ENCODE assay signal across 12 mouse cellular contexts in genomic region chr7:143438965-143439364, GRCm38 (mm10). TPM values are rescaled to one million over a fixed set of nuclear protein-coding genes. Genes with fewer than 3 reads are reported as not detected.
DNase-seq lines count a peak whose midpoint lies in the region; ATAC-seq lines count a peak whose summit lies in the region.
"Had no signal": no experiment of that assay in that cellular context is flagged by ENCODE, and none has a peak within 500 bp of the region (broad histone marks: within the 10 kb centered on the region; RNA-seq: fewer than 3 reads in every experiment).

No protein-coding gene starts in this region.

- no peaks in the 10 kb centered on the region for H3K9me3 ChIP-seq in hindbrain, embryonic 10.5 days
- no peaks in the 10 kb centered on the region for H3K9me3 ChIP-seq in hindbrain, embryonic 16.5 days (ENCODE audit: control insufficient read depth, low read length)
- no peaks in the 10 kb centered on the region for H3K9me3 ChIP-seq in embryonic facial prominence, embryonic 10.5 days
- no peaks in the 10 kb centered on the region for H3K9me3 ChIP-seq in forebrain, embryonic 16.5 days (ENCODE audit: control insufficient read depth, low read length)
- no peaks in the 10 kb centered on the region for H3K9me3 ChIP-seq in midbrain, embryonic 14.5 days (ENCODE audit: control insufficient read depth, low read length)

- ATAC-seq in hindbrain, embryonic 16.5 days = no peak
- no peak for ATAC-seq in forebrain, embryonic 16.5 days
- no peak for ATAC-seq in midbrain, embryonic 14.5 days (ENCODE audit: low FRiP score, low TSS enrichment)
- ATAC-seq in monocyte, adult 5-6 weeks (replicated peaks; ENCODE audit: insufficient number of reproducible peaks, low FRiP score, low TSS enrichment, poor library complexity, severe bottlenecking) = no peak

- 81% methylated on average over 1 of the region's 1 CpGs for WGBS in hindbrain, embryonic 10.5 days
- WGBS in hindbrain, embryonic 16.5 days = 67% methylated on average over 1 of the region's 1 CpGs
- WGBS in embryonic facial prominence, embryonic 10.5 days = 53% methylated on average over 1 of the region's 1 CpGs
- WGBS in forebrain, embryonic 16.5 days = 69% methylated on average over 1 of the region's 1 CpGs
- WGBS in midbrain, embryonic 14.5 days = 62% methylated on average over 1 of the region's 1 CpGs

- H3K4me2 ChIP-seq in hindbrain, embryonic 16.5 days (ENCODE audit: low read length) = no peak overlapping the region
- H3K4me2 ChIP-seq in forebrain, embryonic 16.5 days (ENCODE audit: low read length) = peak overlapping the region; percentile 78
- H3K4me2 ChIP-seq in midbrain, embryonic 14.5 days (ENCODE audit: low read length) = peak overlapping the region; percentile 86

- peaks cover 65% of the 10 kb centered on the region for H3K4me1 ChIP-seq in hindbrain, embryonic 10.5 days (replicated peaks)
- peaks cover 12% of the 10 kb centered on the region for H3K4me1 ChIP-seq in hindbrain, embryonic 16.5 days (ENCODE audit: control insufficient read depth, insufficient read depth, low read depth, low read length)
- peaks cover 40% of the 10 kb centered on the region for H3K4me1 ChIP-seq in embryonic facial prominence, embryonic 10.5 days
- H3K4me1 ChIP-seq in forebrain, embryonic 16.5 days (replicated peaks; ENCODE audit: control insufficient read depth, insufficient read depth, low read length) = peaks cover 17% of the 10 kb centered on the region
- peaks cover 20% of the 10 kb centered on the region for H3K4me1 ChIP-seq in midbrain, embryonic 14.5 days (ENCODE audit: control insufficient read depth, insufficient read depth, low read length)

- H3K27ac ChIP-seq in hindbrain, embryonic 10.5 days = peak overlapping the region; percentile 94; the same call in 1 of the 2 replicates
- no peak overlapping the region for H3K27ac ChIP-seq in hindbrain, embryonic 16.5 days (ENCODE audit: low read depth, low read length)
- no peak overlapping the region for H3K27ac ChIP-seq in embryonic facial prominence, embryonic 10.5 days (replicated peaks)
- H3K27ac ChIP-seq in forebrain, embryonic 16.5 days (ENCODE audit: low read length) = no peak overlapping the region
- no peak overlapping the region for H3K27ac ChIP-seq in midbrain, embryonic 14.5 days (replicated peaks; ENCODE audit: low read depth, low read length)

- H3K9ac ChIP-seq in hindbrain, embryonic 16.5 days (ENCODE audit: low read depth, low read length) = no peak overlapping the region
- H3K9ac ChIP-seq in forebrain, embryonic 16.5 days (replicated peaks; ENCODE audit: low read depth, low read length) = no peak overlapping the region
- peak overlapping the region; percentile 77; the same call in 1 of the 2 replicates for H3K9ac ChIP-seq in midbrain, embryonic 14.5 days (replicated peaks; ENCODE audit: low read length)

- H3K36me3 ChIP-seq in hindbrain, embryonic 10.5 days = no peaks in the 10 kb centered on the region
- H3K36me3 ChIP-seq in hindbrain, embryonic 16.5 days (ENCODE audit: control insufficient read depth, insufficient read depth, low read length) = no peaks in the 10 kb centered on the region
- no peaks in the 10 kb centered on the region for H3K36me3 ChIP-seq in embryonic facial prominence, embryonic 10.5 days (replicated peaks)
- H3K36me3 ChIP-seq in forebrain, embryonic 16.5 days (ENCODE audit: control insufficient read depth, insufficient read depth) = no peaks in the 10 kb centered on the region
- no peaks in the 10 kb centered on the region for H3K36me3 ChIP-seq in midbrain, embryonic 14.5 days (ENCODE audit: control insufficient read depth, insufficient read depth, low read length)

- peak overlapping the region; percentile 57 for H3K4me3 ChIP-seq in hindbrain, embryonic 10.5 days
- no peak overlapping the region for H3K4me3 ChIP-seq in hindbrain, embryonic 16.5 days (ENCODE audit: low read length)
- peak overlapping the region; percentile 18; the same call in 1 of the 2 replicates for H3K4me3 ChIP-seq in embryonic facial prominence, embryonic 10.5 days
- H3K4me3 ChIP-seq in forebrain, embryonic 16.5 days (replicated peaks; ENCODE audit: low read length) = no peak overlapping the region
- H3K4me3 ChIP-seq in midbrain, embryonic 14.5 days (replicated peaks; ENCODE audit: low read depth, low read length) = no peak overlapping the region; the same call in 1 of the 2 replicates

- no peak for DNase-seq in hindbrain, embryonic 10.5 days (ENCODE audit: low spot score)
- no peak for DNase-seq in embryonic facial prominence, embryonic 10.5 days (ENCODE audit: low spot score)
- DNase-seq in midbrain, embryonic 14.5 days = no peak
- DNase-seq in thymus, postnatal 36 days = no peak
- DNase-seq: adrenal gland, postnatal 25 days; gastrocnemius, postnatal 25 days; kidney, adult 18-20 months; layer of hippocampus, postnatal 36 days; lung, postnatal 4 days had no signal

- peaks cover 93% of the 10 kb centered on the region for H3K27me3 ChIP-seq in hindbrain, embryonic 10.5 days (ENCODE audit: insufficient read depth, poor library complexity, severe bottlenecking)
- H3K27me3 ChIP-seq in hindbrain, embryonic 16.5 days (replicated peaks; ENCODE audit: control insufficient read depth, insufficient read depth, low read length) = no peaks in the 10 kb centered on the region; the same call in 1 of the 2 replicates
- peaks cover 97% of the 10 kb centered on the region for H3K27me3 ChIP-seq in embryonic facial prominence, embryonic 10.5 days (replicated peaks; ENCODE audit: low read depth, poor library complexity, severe bottlenecking)
- peaks cover 17% of the 10 kb centered on the region; the same call in 1 of the 2 replicates for H3K27me3 ChIP-seq in forebrain, embryonic 16.5 days (replicated peaks; ENCODE audit: control insufficient read depth, insufficient read depth, low read length)
- H3K27me3 ChIP-seq in midbrain, embryonic 14.5 days (ENCODE audit: control insufficient read depth, insufficient read depth, low read length) = no peaks in the 10 kb centered on the region

RNA-seq across cellular contexts. Expression of gene Cdkn1c, which starts 21.9 kb away (rescaled TPM):
- 438 and 682 TPM in 2 replicates for polyA plus RNA-seq in hindbrain, embryonic 10.5 days (2016; fragmentation: Nextera tagmentation; extraction: Ambion mirVana)
- 165 and 231 TPM in 2 replicates for polyA plus RNA-seq in hindbrain, embryonic 16.5 days (2015; fragmentation: Nextera tagmentation; extraction: Ambion mirVana)
- 355 and 407 TPM in 2 replicates for polyA plus RNA-seq in embryonic facial prominence, embryonic 10.5 days (2016; fragmentation: Nextera tagmentation; extraction: Ambion mirVana)
- polyA plus RNA-seq in forebrain, embryonic 16.5 days (2015; fragmentation: Nextera tagmentation; extraction: Ambion mirVana) = 96.6 and 138 TPM in 2 replicates
- 271 and 417 TPM in 2 replicates for polyA plus RNA-seq in midbrain, embryonic 14.5 days (2014; fragmentation: Nextera tagmentation; extraction: Ambion mirVana)
- 3.5 to 20.8 TPM (median 3.8 TPM) in 3 replicates for total RNA-seq in monocyte, adult 5-6 weeks (2017)

RNA-seq across cellular contexts. Expression of gene Slc22a18, which starts 34.6 kb away (rescaled TPM):
- 0.39 and 0.58 TPM in 2 replicates for polyA plus RNA-seq in hindbrain, embryonic 10.5 days (2016; fragmentation: Nextera tagmentation; extraction: Ambion mirVana)
- polyA plus RNA-seq in hindbrain, embryonic 16.5 days (2015; fragmentation: Nextera tagmentation; extraction: Ambion mirVana) = 0.79 and 1.00 TPM in 2 replicates
- polyA plus RNA-seq in embryonic facial prominence, embryonic 10.5 days (2016; fragmentation: Nextera tagmentation; extraction: Ambion mirVana) = 0.26 and 0.96 TPM in 2 replicates
- 0.42 and 0.54 TPM in 2 replicates for polyA plus RNA-seq in forebrain, embryonic 16.5 days (2015; fragmentation: Nextera tagmentation; extraction: Ambion mirVana)
- polyA plus RNA-seq in midbrain, embryonic 14.5 days (2014; fragmentation: Nextera tagmentation; extraction: Ambion mirVana) = 0.20 and 0.78 TPM in 2 replicates
- total RNA-seq in monocyte, adult 5-6 weeks (2017) = 1.3 TPM in 1 of 3 replicates, not detected in the others

Comparison
In these comparisons a context has a peak if more than half of its experiments do, and no peak if none do; other contexts are left out.
1. H3K4me3 ChIP-seq: peak in hindbrain, embryonic 10.5 days (single experiment) and embryonic facial prominence, embryonic 10.5 days (single experiment); none in hindbrain, embryonic 16.5 days (single experiment), forebrain, embryonic 16.5 days (single experiment) and midbrain, embryonic 14.5 days (single experiment).